Mouse (Mus musculus): Measurements from ENCODE around the gene Ddx49. TPM values are rescaled to one million over a fixed set of nuclear protein-coding genes. Genes with fewer than 3 reads are reported as not detected.

The Ddx49 gene
- polyA plus RNA-seq, 1 experiment from 2014 or later, result 49.7 TPM

- DNase-seq (ENCODE audit: low spot score, missing footprints) (no peak), ATAC-seq (ENCODE audit: low FRiP score) (no peak)
- peaks cover 7% of the 10 kb centered on the region; the same call in 1 of the 2 replicates for H3K4me1 ChIP-seq (ENCODE audit: control insufficient read depth, insufficient read depth, low read length)
- no peaks in the 10 kb centered on the region for H3K9me3 ChIP-seq (ENCODE audit: control insufficient read depth, low read length)
- no peak overlapping the region for H3K4me3 ChIP-seq (ENCODE audit: low read depth, low read length)
- H3K27me3 ChIP-seq (ENCODE audit: control insufficient read depth, insufficient read depth, low read length), result no peaks in the 10 kb centered on the region; the same call in 1 of the 2 replicates
- H3K4me2 ChIP-seq, result no peak overlapping the region
- no peak overlapping the region for H3K27ac ChIP-seq (ENCODE audit: low read depth, low read length)
- WGBS, result 69% methylated on average over 15 of the region's 15 CpGs
- H3K36me3 ChIP-seq (ENCODE audit: control insufficient read depth, insufficient read depth, low read length), result no peaks in the 10 kb centered on the region
- H3K9ac ChIP-seq (ENCODE audit: low read length), result no peak overlapping the region
Measured at GRCm38 (mm10) chr8:70278175-70278574, 24.1 kb downstream of the Ddx49 start.

- no peaks in the 10 kb centered on the region; the same call in 1 of the 2 replicates for H3K27me3 ChIP-seq (ENCODE audit: control insufficient read depth, insufficient read depth, low read length)
- ATAC-seq (ENCODE audit: low FRiP score), result no peak
- 85% methylated on average over 3 of the region's 3 CpGs for WGBS
- H3K4me3 ChIP-seq (ENCODE audit: low read depth, low read length), result no peak overlapping the region
- no peak for DNase-seq (ENCODE audit: low spot score, missing footprints)
- no peaks in the 10 kb centered on the region for H3K4me1 ChIP-seq (ENCODE audit: control insufficient read depth, insufficient read depth, low read length)
- H3K27ac ChIP-seq (ENCODE audit: low read depth, low read length), result no peak overlapping the region
- H3K9me3 ChIP-seq (ENCODE audit: control insufficient read depth, low read length), result no peaks in the 10 kb centered on the region
- no peak overlapping the region for H3K4me2 ChIP-seq
- H3K9ac ChIP-seq (ENCODE audit: low read length), result no peak overlapping the region
- no peaks in the 10 kb centered on the region for H3K36me3 ChIP-seq (ENCODE audit: control insufficient read depth, insufficient read depth, low read length)
Measured at GRCm38 (mm10) chr8:70276476-70276875, 25.8 kb downstream of the Ddx49 start.

- Histone ChIP-seq H3K27ac (ENCODE audit: low read depth, low read length) (no peak overlapping the region), H3K9ac (ENCODE audit: low read length) (no peak overlapping the region), H3K9me3 (ENCODE audit: control insufficient read depth, low read length) (no peaks in the 10 kb centered on the region), H3K36me3 (ENCODE audit: control insufficient read depth, insufficient read depth, low read length) (no peaks in the 10 kb centered on the region), H3K4me1 (ENCODE audit: control insufficient read depth, insufficient read depth, low read length) (no peaks in the 10 kb centered on the region), H3K27me3 (ENCODE audit: control insufficient read depth, insufficient read depth, low read length) (no peaks in the 10 kb centered on the region), H3K4me3 (ENCODE audit: low read depth, low read length) (no peak overlapping the region), H3K4me2 (no peak overlapping the region)
- no peak for DNase-seq (ENCODE audit: low spot score, missing footprints)
- ATAC-seq (ENCODE audit: low FRiP score), result no peak
Measured at GRCm38 (mm10) chr8:70274350-70274749, 27.9 kb downstream of the Ddx49 start.

GRCm38 (mm10) chr8:70272949-70273348, 29.3 kb downstream of the Ddx49 start:
- no peak for DNase-seq (ENCODE audit: low spot score, missing footprints)
- H3K9ac ChIP-seq (ENCODE audit: low read length), result no peak overlapping the region
- H3K4me2 ChIP-seq, result no peak overlapping the region
- no peak for ATAC-seq (ENCODE audit: low FRiP score)
- WGBS, result 74% methylated on average over 3 of the region's 3 CpGs
- H3K9me3 ChIP-seq (ENCODE audit: control insufficient read depth, low read length), result no peaks in the 10 kb centered on the region
- H3K27me3 ChIP-seq (ENCODE audit: control insufficient read depth, insufficient read depth, low read length), result no peaks in the 10 kb centered on the region
- no peaks in the 10 kb centered on the region for H3K4me1 ChIP-seq (ENCODE audit: control insufficient read depth, insufficient read depth, low read length)
- H3K4me3 ChIP-seq (ENCODE audit: low read depth, low read length), result no peak overlapping the region
- no peak overlapping the region for H3K27ac ChIP-seq (ENCODE audit: low read depth, low read length)
- no peaks in the 10 kb centered on the region for H3K36me3 ChIP-seq (ENCODE audit: control insufficient read depth, insufficient read depth, low read length)

GRCm38 (mm10) chr8:70268799-70269565, 33.3 kb downstream of the Ddx49 start:
- no peak for ATAC-seq (ENCODE audit: low FRiP score)
- Histone ChIP-seq H3K9me3 (ENCODE audit: control insufficient read depth, low read length) (no peaks in the 10 kb centered on the region), H3K27me3 (ENCODE audit: control insufficient read depth, insufficient read depth, low read length) (no peaks in the 10 kb centered on the region), H3K36me3 (ENCODE audit: control insufficient read depth, insufficient read depth, low read length) (peaks cover 6% of the 10 kb centered on the region; the same call in 1 of the 2 replicates), H3K9ac (ENCODE audit: low read length) (no peak overlapping the region), H3K4me2 (no peak overlapping the region), H3K4me3 (ENCODE audit: low read depth, low read length) (no peak overlapping the region), H3K27ac (ENCODE audit: low read depth, low read length) (no peak overlapping the region), H3K4me1 (ENCODE audit: control insufficient read depth, insufficient read depth, low read length) (no peaks in the 10 kb centered on the region)
- no peak for DNase-seq (ENCODE audit: low spot score, missing footprints)
- 58% methylated on average over 11 of the region's 11 CpGs for WGBS

- no peaks in the 10 kb centered on the region for H3K4me1 ChIP-seq (ENCODE audit: control insufficient read depth, insufficient read depth, low read length)
- ATAC-seq (ENCODE audit: low FRiP score) (no peak), DNase-seq (ENCODE audit: low spot score, missing footprints) (no peak)
- H3K9me3 ChIP-seq (ENCODE audit: control insufficient read depth, low read length), result no peaks in the 10 kb centered on the region
- no peak overlapping the region for H3K4me3 ChIP-seq (ENCODE audit: low read depth, low read length)
- peaks cover 12% of the 10 kb centered on the region for H3K36me3 ChIP-seq (ENCODE audit: control insufficient read depth, insufficient read depth, low read length)
- no peak overlapping the region for H3K9ac ChIP-seq (ENCODE audit: low read length)
- H3K27me3 ChIP-seq (ENCODE audit: control insufficient read depth, insufficient read depth, low read length), result no peaks in the 10 kb centered on the region
- H3K4me2 ChIP-seq, result no peak overlapping the region
- WGBS, result 45% methylated on average over 5 of the region's 5 CpGs
- H3K27ac ChIP-seq (ENCODE audit: low read depth, low read length), result no peak overlapping the region
Measured at GRCm38 (mm10) chr8:70268311-70268710, 34.0 kb downstream of the Ddx49 start.

GRCm38 (mm10) chr8:70267674-70268073, 34.6 kb downstream of the Ddx49 start:
- DNase-seq (ENCODE audit: low spot score, missing footprints) (no peak), ATAC-seq (ENCODE audit: low FRiP score) (no peak)
- Histone ChIP-seq H3K9me3 (ENCODE audit: control insufficient read depth, low read length) (no peaks in the 10 kb centered on the region), H3K4me1 (ENCODE audit: control insufficient read depth, insufficient read depth, low read length) (no peaks in the 10 kb centered on the region), H3K4me2 (no peak overlapping the region), H3K9ac (ENCODE audit: low read length) (no peak overlapping the region), H3K27ac (ENCODE audit: low read depth, low read length) (no peak overlapping the region), H3K4me3 (ENCODE audit: low read depth, low read length) (no peak overlapping the region), H3K36me3 (ENCODE audit: control insufficient read depth, insufficient read depth, low read length) (peaks cover 17% of the 10 kb centered on the region), H3K27me3 (ENCODE audit: control insufficient read depth, insufficient read depth, low read length) (no peaks in the 10 kb centered on the region)
- WGBS, result 91% methylated on average over 3 of the region's 3 CpGs

- Histone ChIP-seq H3K9ac (ENCODE audit: low read length) (no peak overlapping the region), H3K4me3 (ENCODE audit: low read depth, low read length) (no peak overlapping the region), H3K9me3 (ENCODE audit: control insufficient read depth, low read length) (no peaks in the 10 kb centered on the region), H3K27me3 (ENCODE audit: control insufficient read depth, insufficient read depth, low read length) (no peaks in the 10 kb centered on the region), H3K27ac (ENCODE audit: low read depth, low read length) (no peak overlapping the region), H3K4me1 (ENCODE audit: control insufficient read depth, insufficient read depth, low read length) (no peaks in the 10 kb centered on the region), H3K36me3 (ENCODE audit: control insufficient read depth, insufficient read depth, low read length) (peaks cover 57% of the 10 kb centered on the region), H3K4me2 (no peak overlapping the region)
- ATAC-seq (ENCODE audit: low FRiP score) (no peak), DNase-seq (ENCODE audit: low spot score, missing footprints) (no peak)
- 94% methylated on average over 2 of the region's 2 CpGs for WGBS
Measured at GRCm38 (mm10) chr8:70259043-70259442, 43.2 kb downstream of the Ddx49 start.

GRCm38 (mm10) chr8:70258600-70258999, 43.7 kb downstream of the Ddx49 start:
- Histone ChIP-seq H3K4me1 (ENCODE audit: control insufficient read depth, insufficient read depth, low read length) (no peaks in the 10 kb centered on the region), H3K9me3 (ENCODE audit: control insufficient read depth, low read length) (no peaks in the 10 kb centered on the region), H3K36me3 (ENCODE audit: control insufficient read depth, insufficient read depth, low read length) (peaks cover 56% of the 10 kb centered on the region), H3K4me2 (no peak overlapping the region), H3K9ac (ENCODE audit: low read length) (no peak overlapping the region), H3K27me3 (ENCODE audit: control insufficient read depth, insufficient read depth, low read length) (no peaks in the 10 kb centered on the region), H3K27ac (ENCODE audit: low read depth, low read length) (no peak overlapping the region), H3K4me3 (ENCODE audit: low read depth, low read length) (no peak overlapping the region)
- ATAC-seq (ENCODE audit: low FRiP score) (no peak), DNase-seq (ENCODE audit: low spot score, missing footprints) (no peak)
- 91% methylated on average over 5 of the region's 5 CpGs for WGBS
